Mouse (Mus musculus) heart, embryonic 14.5 days (tissue): ENCODE measurements around the gene Lmbr1l. TPM values are rescaled to one million over a fixed set of nuclear protein-coding genes. Genes with fewer than 3 reads are reported as not detected.

Source experiments
- ATAC-seq: fragments of 200-750 bp; cut with Nextera tagmentation; 2 replicates; pipeline ENCODE4 v1.8.0; 2017; ENCODE audit warnings: low read depth, moderate TSS enrichment; ENCODE audit not compliant: insufficient number of reproducible peaks, insufficient read depth, low FRiP score
- H3K27ac ChIP-seq, 2 experiments: fragments of 200-500 bp in 1 of 2; fragments of 300-500 bp in 1 of 2; sonication (generic) in 1 of 2; replicated peaks in 1 of 2; 2 replicates each; pipeline ENCODE4 v1.5.1; 2012 to 2014; ENCODE audit warnings: low read depth in 2 of 2, low read length in 2 of 2, control low read depth in 1 of 2, mild to moderate bottlenecking in 1 of 2, mixed read lengths in 1 of 2; ENCODE audit not compliant: control insufficient read depth in 1 of 2, insufficient read depth in 1 of 2
- H3K27me3 ChIP-seq: fragments of 300-500 bp; sonication (generic); 2 replicates; pipeline ENCODE4 v1.6.1; 2014; ENCODE audit warnings: mild to moderate bottlenecking, low read length, control low read depth; ENCODE audit not compliant: control insufficient read depth, insufficient read depth
- H3K36me3 ChIP-seq: fragments of 300-500 bp; sonication (generic); 2 replicates; pipeline ENCODE4 v1.6.1; 2014; ENCODE audit warnings: mild to moderate bottlenecking, control low read depth, low read length, mixed read lengths; ENCODE audit not compliant: control insufficient read depth, insufficient read depth
- H3K4me1 ChIP-seq, 2 experiments: fragments of 200-500 bp in 1 of 2; fragments of 300-500 bp in 1 of 2; sonication (generic) in 1 of 2; 2 replicates each; pipeline ENCODE4 v1.6.1; 2012 to 2014; ENCODE audit warnings: low read length in 2 of 2, control low read depth in 1 of 2, mixed read lengths in 1 of 2; ENCODE audit not compliant: control insufficient read depth in 2 of 2, insufficient read depth in 2 of 2
- H3K4me2 ChIP-seq: fragments of 300-500 bp; sonication (generic); 2 replicates; pipeline ENCODE4 v1.6.1; 2014; ENCODE audit warnings: mild to moderate bottlenecking, low read length
- H3K4me3 ChIP-seq, 2 experiments: fragments of 200-500 bp in 1 of 2; fragments of 300-500 bp in 1 of 2; sonication (generic) in 1 of 2; 2 replicates each; pipeline ENCODE4 v1.5.1; 2012 to 2014; ENCODE audit warnings: low read length in 2 of 2, mild to moderate bottlenecking in 2 of 2, control low read depth in 1 of 2, low read depth in 1 of 2, moderate library complexity in 1 of 2; ENCODE audit not compliant: control insufficient read depth in 1 of 2, insufficient read depth in 1 of 2
- H3K9ac ChIP-seq: fragments of 300-500 bp; sonication (generic); 2 replicates; pipeline ENCODE4 v1.6.1; 2014; ENCODE audit warnings: mild to moderate bottlenecking, low read length
- H3K9me3 ChIP-seq: fragments of 300-500 bp; sonication (generic); 2 replicates; pipeline ENCODE4 v1.6.1; 2016; ENCODE audit warnings: low read length, control low read depth; ENCODE audit not compliant: control insufficient read depth
- WGBS: fragments of 180-500 bp; shearing (Covaris S2); extraction: QIAGEN DNeasy Blood & Tissue Kit; methylation state at CpG from one replicate; pipeline ENCODE4 v1.1.7; 2014; 5-methylcytosine and 5-hydroxymethylcytosine counted together
- polyA plus RNA-seq: library from polyadenylated mRNA; unstranded; fragments of >200 nt; fragmentation: Nextera tagmentation; extraction: Ambion mirVana; gene quantifications from 2 replicates; pipeline ENCODE4 v1.2.1, GENCODE M21; 2014

Lmbr1l gene
- polyA plus RNA-seq, 1 experiment from 2014 or later = 5.7 TPM

- WGBS = 64% methylated on average over 1 of the region's 1 CpGs
- no peak overlapping the region for H3K4me3 ChIP-seq
- no peak overlapping the region for H3K27ac ChIP-seq
- H3K4me2 ChIP-seq = no peak overlapping the region
- H3K9ac ChIP-seq = no peak overlapping the region
- H3K4me1 ChIP-seq = peaks cover 5 to 18% of the 10 kb centered on the region in 2 experiments; a peak in 3 of 4 replicates
- ATAC-seq = no peak
- H3K36me3 ChIP-seq = peaks cover 34% of the 10 kb centered on the region
- H3K9me3 ChIP-seq = no peaks in the 10 kb centered on the region
- peaks cover 27% of the 10 kb centered on the region for H3K27me3 ChIP-seq
Observed at GRCm38 (mm10) chr15:98901530-98901929, 16.5 kb downstream of the Lmbr1l start.

GRCm38 (mm10) chr15:98897928-98898800 lies 19.9 kb downstream of the Lmbr1l start, which contains the start of gene Dhh:
Gene Dhh, minus strand, starts transcription at chr15:98898540.
- peak within 1 kb of the TSS; percentile 56 for H3K9ac ChIP-seq
- peaks cover 56% of the 10 kb centered on the region for H3K27me3 ChIP-seq
- ATAC-seq = no peak
- H3K4me1 ChIP-seq = peaks cover 21 to 44% of the 10 kb centered on the region in 2 experiments
- peak within 1 kb of the TSS; percentile 73 for H3K4me2 ChIP-seq
- H3K27ac ChIP-seq = no peak within 1 kb of the TSS
- 1% methylated on average over 41 of the region's 41 CpGs for WGBS
- peaks cover 4% of the 10 kb centered on the region for H3K36me3 ChIP-seq
- H3K4me3 ChIP-seq = peak within 1 kb of the TSS; percentile 34 to 37
- no peaks in the 10 kb centered on the region for H3K9me3 ChIP-seq

GRCm38 (mm10) chr15:98897495-98897894 lies 20.5 kb downstream of the Lmbr1l start:
- Histone ChIP-seq H3K4me1 (peaks cover 21 to 44% of the 10 kb centered on the region in 2 experiments), H3K9me3 (no peaks in the 10 kb centered on the region), H3K4me2 (peak overlapping the region; percentile 73), H3K27ac (no peak overlapping the region), H3K36me3 (no peaks in the 10 kb centered on the region), H3K4me3 (peak overlapping the region in 1 of 2 experiments; percentile 37; a peak in 2 of 4 replicates), H3K9ac (0 out of 2 replicates have a peak overlapping the region, but pooled peaks have one; percentile 56), H3K27me3 (peaks cover 60% of the 10 kb centered on the region)
- ATAC-seq = 0 out of 2 replicates have a peak, but pooled peaks have one; percentile 37
- WGBS = 4% methylated on average over 10 of the region's 10 CpGs

- 3% methylated on average over 39 of the region's 41 CpGs for WGBS
- Histone ChIP-seq H3K36me3 (no peaks in the 10 kb centered on the region), H3K9ac (peak overlapping the region; percentile 70), H3K27me3 (peaks cover 60% of the 10 kb centered on the region), H3K9me3 (no peaks in the 10 kb centered on the region), H3K4me3 (peak overlapping the region; percentile 37 to 39), H3K4me2 (peak overlapping the region; percentile 99), H3K4me1 (peaks cover 21 to 44% of the 10 kb centered on the region in 2 experiments), H3K27ac (peak overlapping the region; percentile 8 to 30; a peak in 1 of 4 replicates)
- 0 out of 2 replicates have a peak, but pooled peaks have one; percentile 18 for ATAC-seq
Observed at GRCm38 (mm10) chr15:98895635-98896589, 22.1 kb downstream of the Lmbr1l start.

GRCm38 (mm10) chr15:98894746-98895634 lies 23.0 kb downstream of the Lmbr1l start:
- Histone ChIP-seq H3K36me3 (no peaks in the 10 kb centered on the region), H3K9me3 (no peaks in the 10 kb centered on the region), H3K27ac (peak overlapping the region in 1 of 2 experiments; percentile 30; a peak in 1 of 4 replicates), H3K4me1 (peaks cover 21 to 44% of the 10 kb centered on the region in 2 experiments), H3K4me3 (peak overlapping the region; percentile 49 to 52), H3K4me2 (peak overlapping the region; percentile 99), H3K9ac (peak overlapping the region; percentile 70), H3K27me3 (peaks cover 60% of the 10 kb centered on the region)
- 9% methylated on average over 38 of the region's 38 CpGs for WGBS
- no peak for ATAC-seq

GRCm38 (mm10) chr15:98893940-98894745 lies 23.9 kb downstream of the Lmbr1l start, which contains the start of gene Rhebl1:
Gene Rhebl1, minus strand, starts transcription at chr15:98894540.
- peaks cover 58% of the 10 kb centered on the region for H3K27me3 ChIP-seq
- H3K27ac ChIP-seq = 0 out of 4 replicates have a peak within 1 kb of the TSS, but pooled peaks of 1 of the 2 experiments have one; percentile 30
- under 1% methylated on average over 77 of the region's 77 CpGs for WGBS
- peak within 1 kb of the TSS; percentile 70 for H3K9ac ChIP-seq
- H3K36me3 ChIP-seq = no peaks in the 10 kb centered on the region
- H3K9me3 ChIP-seq = no peaks in the 10 kb centered on the region
- peak within 1 kb of the TSS; percentile 49 to 52 for H3K4me3 ChIP-seq
- no peak for ATAC-seq
- H3K4me1 ChIP-seq = peaks cover 21 to 44% of the 10 kb centered on the region in 2 experiments
- peak within 1 kb of the TSS; percentile 99 for H3K4me2 ChIP-seq
